Mouse (Mus musculus): ENCODE measurements around the gene Meis2.

Gene Meis2

DNA sequence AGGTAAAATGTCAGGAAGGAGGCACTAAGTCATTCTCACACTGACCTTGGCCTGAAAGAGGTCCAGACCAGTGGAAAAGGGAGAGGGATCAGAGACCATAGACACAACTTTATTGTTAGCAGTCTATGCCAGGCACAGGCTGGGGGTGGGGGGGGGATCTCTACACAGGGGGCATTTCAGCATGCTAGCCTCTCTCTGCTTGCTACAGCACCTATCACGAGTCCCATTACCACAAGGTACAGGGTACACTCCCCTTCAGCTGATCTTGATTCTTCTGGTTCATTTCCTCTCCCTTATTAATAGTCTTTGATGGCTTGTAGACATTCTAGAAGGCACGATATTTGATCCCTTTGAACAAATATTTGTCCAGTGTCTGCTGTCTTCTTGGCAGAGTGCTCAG lies 174.9 kb downstream of the Meis2 start:
- no peak for DNase-seq

DNA sequence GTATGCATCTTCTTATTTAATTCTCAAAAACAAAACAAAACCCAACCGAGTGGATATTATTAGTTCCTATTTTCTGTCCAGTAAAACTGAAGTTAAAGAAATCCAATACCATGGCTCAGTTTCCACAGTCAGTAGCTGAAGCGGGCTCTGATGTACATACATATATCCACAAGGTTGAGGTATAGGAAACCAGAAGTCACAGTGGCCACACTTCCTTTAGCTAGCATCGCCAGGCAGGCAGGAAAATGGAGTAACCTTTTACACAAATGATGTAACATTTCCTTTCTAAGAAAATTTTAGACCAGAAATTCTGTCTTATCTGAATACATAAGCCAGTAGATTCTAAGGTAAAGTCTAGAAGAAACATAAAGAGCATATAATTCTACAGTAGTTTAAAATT lies 175.6 kb downstream of the Meis2 start:
- no peak for DNase-seq

GRCm38 (mm10) chr2:115889212-115889611 lies 176.4 kb downstream of the Meis2 start:
- DNase-seq: no peak

DNA sequence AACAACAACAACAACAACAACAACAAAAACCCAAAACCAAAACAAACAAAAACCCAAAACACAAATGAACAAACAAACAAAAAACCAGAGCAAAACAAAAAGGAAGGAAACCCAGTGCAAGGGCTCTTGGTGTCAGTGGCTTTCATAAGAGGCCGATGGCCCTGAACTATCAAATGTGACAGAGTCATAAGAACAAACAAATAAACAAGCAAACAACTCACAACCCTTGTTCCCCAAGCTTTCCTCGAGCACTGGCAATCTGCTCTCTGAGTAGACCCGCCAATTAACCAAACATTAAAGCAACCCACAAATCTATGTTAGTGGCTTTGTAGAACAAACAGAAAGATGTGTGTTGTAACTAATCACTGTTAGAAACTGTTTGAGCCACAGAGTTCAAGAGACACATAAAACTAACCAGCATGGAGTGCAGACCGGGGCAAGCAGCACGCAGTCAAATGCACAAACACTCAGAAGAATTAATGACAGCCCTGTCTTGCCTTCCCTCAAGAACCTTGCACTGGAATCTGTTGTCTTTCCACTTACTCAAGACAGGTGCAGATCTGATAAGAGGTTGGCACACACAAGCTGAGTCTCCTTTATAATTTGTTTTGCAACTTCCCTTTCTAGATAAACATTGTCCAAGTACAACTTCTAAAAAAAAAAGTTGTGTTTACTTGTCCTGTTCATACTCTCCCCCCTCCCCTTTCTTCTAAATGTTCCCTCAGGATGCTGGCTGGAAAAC lies 177.1 kb downstream of the Meis2 start:
- DNase-seq: no peak

- no peak for DNase-seq
Measured at GRCm38 (mm10) chr2:115887631-115888030, 178.0 kb downstream of the Meis2 start.

DNA sequence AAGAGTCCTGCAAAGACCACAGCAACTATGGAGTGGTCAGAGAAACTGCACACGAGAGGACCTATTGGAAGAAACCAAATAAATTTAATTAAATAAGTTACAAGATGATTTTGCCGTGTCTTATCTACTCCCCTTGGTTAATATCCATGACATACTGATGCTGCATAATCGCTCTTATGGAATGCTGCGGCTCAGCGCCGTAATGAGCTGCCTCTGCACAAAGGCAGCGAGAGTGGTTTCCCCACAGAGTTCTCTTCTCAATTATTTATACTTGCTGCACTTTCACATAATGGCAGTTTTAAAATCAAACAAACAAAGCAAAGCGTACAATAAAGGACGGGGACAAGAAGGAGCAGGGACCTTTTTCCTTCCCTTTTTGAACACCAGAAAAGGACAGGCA lies 181.5 kb downstream of the Meis2 start:
- DNase-seq: no peak

DNA sequence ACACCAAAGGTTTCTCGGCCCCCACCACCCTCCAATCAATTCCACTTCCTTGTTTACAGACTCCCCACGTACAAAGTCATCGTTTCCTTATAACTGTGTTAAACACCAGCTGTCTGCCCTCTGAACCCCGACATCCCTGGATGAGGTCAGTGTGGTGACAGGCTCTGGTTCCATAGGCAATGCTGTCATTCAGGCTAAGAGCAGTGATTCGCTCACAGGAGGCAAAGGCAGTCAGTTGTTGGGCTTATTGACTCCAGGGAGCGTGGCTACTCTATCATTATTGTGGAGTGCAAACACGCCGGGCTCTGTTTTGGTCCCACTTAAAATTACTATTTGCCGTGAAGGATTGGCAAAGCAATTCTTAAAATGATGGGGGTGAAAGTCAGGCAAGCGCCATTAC lies 182.1 kb downstream of the Meis2 start:
- no peak for DNase-seq

GRCm38 (mm10) chr2:115875802-115876531 lies 189.7 kb downstream of the Meis2 start:
- DNase-seq: no peak

DNA sequence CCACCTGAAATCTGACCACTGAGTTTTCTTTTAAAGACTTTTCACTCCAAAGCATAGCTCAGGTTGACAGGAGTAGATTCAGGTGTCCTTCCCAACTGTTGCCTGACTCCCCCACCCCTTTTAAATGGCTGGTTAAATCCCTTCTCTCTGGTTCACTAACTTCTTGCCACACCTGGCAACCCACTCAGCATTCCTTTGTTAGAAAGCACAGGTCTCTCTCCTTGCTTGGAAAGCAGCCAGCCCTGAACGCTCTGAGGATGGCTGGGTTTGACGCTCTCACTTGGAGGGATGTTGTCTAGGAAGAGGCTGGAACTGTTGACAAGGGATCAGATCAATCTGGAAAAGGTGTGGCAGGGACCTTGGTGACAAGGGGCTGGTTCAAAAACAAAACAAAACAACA lies 192.8 kb downstream of the Meis2 start:
- DNase-seq: no peak

DNA sequence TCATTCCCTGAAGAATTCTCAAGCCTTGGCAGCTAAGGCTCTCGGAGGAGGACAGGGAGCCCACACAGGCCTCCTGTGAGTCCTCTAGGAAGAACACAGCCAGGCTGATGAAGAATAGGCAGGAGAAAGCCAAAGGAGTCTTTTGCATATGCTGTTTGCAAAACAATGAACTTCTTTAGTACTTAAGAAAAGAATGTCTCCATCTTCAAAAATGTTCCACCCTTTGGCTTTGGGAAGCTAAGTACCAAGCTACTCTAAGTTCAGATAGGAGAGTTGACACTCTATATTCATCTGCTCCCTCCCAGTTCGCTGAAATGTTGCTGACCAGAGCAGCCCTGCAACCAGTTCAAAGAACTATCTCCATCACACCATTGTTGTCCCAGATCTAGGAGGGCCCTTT lies 195.7 kb downstream of the Meis2 start:
- DNase-seq: no peak

- DNase-seq: no peak
Measured at GRCm38 (mm10) chr2:115860600-115861347, 204.9 kb downstream of the Meis2 start.

DNA sequence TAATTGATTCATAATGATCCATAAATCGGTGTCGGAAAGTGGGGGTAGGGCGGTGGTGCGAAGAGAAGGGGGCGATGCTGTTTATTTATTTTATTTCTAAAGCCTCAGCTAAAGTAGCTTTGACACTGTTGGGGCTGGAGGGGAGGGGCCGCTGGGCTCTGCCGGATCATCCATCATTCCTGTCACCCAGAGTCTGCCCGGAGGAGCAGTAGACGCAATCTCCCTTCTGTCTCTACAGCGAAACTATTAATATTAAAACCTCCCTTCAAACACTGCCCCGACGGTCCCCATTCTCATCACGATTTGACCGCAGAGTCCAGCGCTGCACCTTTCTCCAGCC lies 205.5 kb downstream of the Meis2 start:
- DNase-seq: no peak

DNA sequence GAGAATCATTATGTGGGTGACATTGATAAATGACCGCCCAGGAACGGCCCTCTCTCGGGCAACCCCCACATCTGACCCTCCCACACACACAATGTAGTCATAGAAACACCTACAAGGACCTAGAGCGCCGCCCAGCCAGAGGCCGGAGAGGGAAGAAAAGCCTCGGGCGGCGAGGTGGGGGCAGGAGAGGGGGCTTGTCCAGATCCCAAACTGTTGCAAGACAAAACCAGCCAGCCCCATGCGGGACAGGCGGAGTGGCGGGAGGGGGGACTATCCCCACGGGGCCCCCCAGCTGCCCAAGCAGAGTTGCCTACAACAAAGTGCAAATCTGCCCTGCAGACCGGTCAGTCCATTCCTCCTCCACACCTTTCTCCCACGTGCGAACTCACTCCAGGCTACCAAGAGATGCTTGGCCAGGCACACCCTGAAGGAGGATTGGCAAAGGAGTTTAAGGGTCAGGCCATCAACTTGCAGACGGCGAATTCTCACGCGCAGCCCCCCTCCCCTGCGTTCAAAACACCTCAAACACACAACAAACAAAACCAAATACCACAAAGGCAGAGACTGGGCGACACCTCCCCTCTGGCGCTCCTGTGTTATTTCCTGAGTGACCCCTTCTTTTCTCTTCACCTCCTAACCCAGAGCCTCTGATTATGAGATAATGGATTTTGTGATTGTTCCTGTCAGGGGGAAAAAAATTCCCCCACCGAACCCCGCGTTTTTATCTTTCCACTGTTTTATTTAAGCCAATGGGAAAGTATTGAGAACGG lies 206.1 kb downstream of the Meis2 start:
- peak in 1 of 2 experiments; percentile 2 for DNase-seq

GRCm38 (mm10) chr2:115858927-115859326 lies 206.7 kb downstream of the Meis2 start:
- no peak for DNase-seq

DNA sequence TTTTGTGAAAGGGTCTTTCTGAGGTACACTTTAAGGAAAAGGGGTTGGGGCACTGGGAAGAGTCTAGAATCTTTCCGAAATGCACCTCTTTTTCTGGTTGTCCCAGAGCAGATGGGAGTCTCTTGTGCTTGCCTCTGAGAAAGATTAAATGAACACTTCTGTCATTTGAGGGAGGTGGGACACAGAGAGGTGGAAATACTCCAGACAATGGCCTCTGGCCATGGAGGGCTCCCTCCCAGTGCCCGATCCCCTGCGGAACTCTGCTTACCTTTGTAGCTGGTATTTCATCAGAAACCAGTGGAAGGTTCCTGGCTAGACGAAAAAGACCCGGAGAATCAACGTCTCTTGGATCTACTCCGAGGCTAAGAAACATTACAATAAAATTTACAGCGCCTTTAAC lies 207.4 kb downstream of the Meis2 start:
- no peak for DNase-seq

GRCm38 (mm10) chr2:115857123-115858080 lies 208.2 kb downstream of the Meis2 start:
- no peak for DNase-seq

GRCm38 (mm10) chr2:115856401-115857073 lies 209.1 kb downstream of the Meis2 start:
- DNase-seq: no peak

DNA sequence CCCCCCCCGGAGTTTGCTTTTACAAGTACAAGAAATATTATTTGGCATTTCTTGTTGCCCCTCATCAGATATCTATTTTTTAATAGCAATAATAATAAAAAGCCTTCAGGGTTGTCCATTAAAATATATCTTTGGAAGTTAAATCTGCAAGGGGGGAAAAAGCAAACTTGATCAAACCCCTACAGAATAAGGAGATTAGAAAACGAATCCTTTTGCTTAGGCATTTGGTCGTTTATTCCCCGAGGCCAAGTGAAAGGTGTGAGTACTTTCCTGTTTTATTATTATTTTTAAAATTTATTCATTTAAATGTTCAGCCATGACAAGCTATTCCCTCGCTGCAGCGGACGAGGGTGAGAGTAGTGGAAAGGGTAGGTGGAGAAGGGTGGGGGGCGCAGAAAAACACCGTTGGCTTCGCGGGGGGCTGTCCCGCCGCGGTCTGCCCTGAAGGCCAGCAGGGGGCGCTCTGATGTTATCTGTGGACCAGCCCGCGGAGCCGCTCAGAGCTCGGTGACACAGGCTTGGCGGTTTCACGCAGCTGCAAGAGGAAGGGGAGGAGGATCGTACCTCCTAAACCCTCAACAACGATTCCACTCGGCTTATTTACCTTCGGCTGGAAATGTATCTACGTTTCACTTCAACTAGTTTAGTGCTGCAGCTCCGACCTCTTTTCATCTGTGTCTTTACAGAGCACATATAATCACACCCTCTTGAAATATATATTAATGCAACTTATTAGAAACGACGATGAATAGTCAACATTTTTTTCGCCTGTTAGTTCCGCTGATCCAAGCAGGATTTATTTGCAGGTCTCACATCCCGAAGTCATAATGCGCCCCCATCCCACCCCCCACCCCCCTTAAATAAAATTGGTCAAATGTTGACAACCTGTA lies 209.9 kb downstream of the Meis2 start:
- peak; percentile 47 to 49 for DNase-seq

DNA sequence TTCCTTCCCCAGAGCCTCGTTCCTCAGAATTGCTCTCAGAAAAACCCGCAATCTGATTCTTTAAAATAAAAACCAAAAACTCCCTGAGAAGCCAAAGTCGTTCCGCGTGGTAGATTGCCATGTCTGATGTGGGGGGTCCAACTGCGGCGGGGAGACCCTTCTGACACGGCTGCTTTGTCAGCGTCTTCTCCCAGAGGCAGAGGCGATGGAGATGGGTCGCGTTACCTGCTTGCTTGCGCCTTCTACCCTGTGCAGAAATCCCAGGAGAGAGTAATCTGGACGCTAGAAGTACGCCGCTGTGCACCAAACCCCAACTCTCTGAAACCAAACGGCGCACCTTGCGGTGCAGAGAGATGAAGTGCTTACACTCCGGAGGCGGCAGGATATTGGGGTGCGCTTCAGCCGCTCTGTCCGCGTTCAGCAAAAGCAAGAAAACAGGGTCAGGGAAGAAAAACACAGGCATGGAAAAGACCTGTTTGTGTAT lies 210.8 kb downstream of the Meis2 start:
- DNase-seq: no peak
